Mouse (Mus musculus) embryonic fibroblast, embryonic 13.5 days (primary cell): Measurements from ENCODE around the gene Lrrc26.

Experiments used
- CTCF ChIP-seq: IDR thresholded peaks from 2 replicates; pipeline ENCODE4 v1.5.1; 2011; ENCODE audit warnings: mild to moderate bottlenecking, control low read depth, low read length, moderate library complexity, borderline replicate concordance; ENCODE audit not compliant: insufficient read depth
- POLR2A ChIP-seq: IDR thresholded peaks from 2 replicates; pipeline ENCODE4 v1.6.1; 2011; ENCODE audit warnings: low read depth, mild to moderate bottlenecking, control low read depth, low read length, moderate library complexity

DNA sequence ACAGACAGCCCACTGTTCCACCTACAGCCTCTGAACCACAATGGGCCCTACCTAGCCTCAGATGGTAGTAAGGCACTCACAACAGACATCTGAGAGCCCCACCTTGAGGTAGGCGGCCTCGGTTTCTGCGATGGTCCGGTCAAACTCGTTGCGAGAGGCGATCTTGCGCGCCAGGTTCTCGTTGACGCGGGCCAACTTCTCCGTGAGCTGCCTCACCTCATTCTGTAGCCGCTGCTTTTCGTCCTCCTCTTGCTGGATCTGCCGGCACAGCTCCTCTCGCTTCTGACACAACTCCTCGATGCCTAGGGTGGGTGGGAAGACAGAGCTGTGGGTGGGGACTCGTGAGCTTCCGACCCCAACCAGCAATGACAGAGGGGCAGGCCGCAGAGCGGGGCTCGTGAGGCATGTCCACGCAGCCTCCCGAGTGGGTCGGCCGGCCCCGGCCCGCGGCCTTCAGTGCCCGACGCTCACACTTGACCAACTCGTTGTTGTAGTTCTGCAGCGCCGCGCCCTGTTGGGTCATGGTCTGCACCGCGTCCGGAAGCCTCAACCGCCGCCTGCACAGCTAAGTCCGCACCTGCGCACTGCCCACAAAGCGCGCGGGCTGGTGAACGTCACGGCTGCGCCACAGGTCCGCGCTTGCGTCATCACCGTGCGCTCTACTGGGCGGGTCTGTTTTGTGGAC is 17.7 kb upstream of the Lrrc26 start, which contains the start of the genes Ssna1 and Anapc2:
- TF ChIP-seq CTCF (peak; percentile 24; the same call in 1 of the 2 replicates), POLR2A (peak; percentile 93)
